Mouse (Mus musculus): ENCODE data around the gene Urgcp.
A peak's percentile ranks its signal among the peaks of the same experiment; 100 is the strongest.
"Not testable (repeated sequence)": the region's sequence is repeated elsewhere in the genome, so short reads cannot be mapped to it uniquely, and the experiment has no call there.

Gene Urgcp

GRCm38 (mm10) chr11:5761820-5762632, at the start of gene Urgcp:
Urgcp (minus strand) TSS chr11:5762376.
- peak; percentile 95 for DNase-seq (ENCODE audit: low spot score)

- DNase-seq (ENCODE audit: low spot score) = not testable (repeated sequence)
Measured at GRCm38 (mm10) chr11:5809487-5809886, 47.3 kb upstream of the Urgcp start.

GRCm38 (mm10) chr11:5807956-5808355, 45.8 kb upstream of the Urgcp start:
- DNase-seq (ENCODE audit: low spot score) = no peak

- no peak for DNase-seq (ENCODE audit: low spot score)
Measured at GRCm38 (mm10) chr11:5805711-5806110, 43.5 kb upstream of the Urgcp start.

- no peak for DNase-seq (ENCODE audit: low spot score)
Measured at GRCm38 (mm10) chr11:5804174-5804573, 42.0 kb upstream of the Urgcp start.

- no peak for DNase-seq (ENCODE audit: low spot score)
Measured at GRCm38 (mm10) chr11:5803551-5803981, 41.4 kb upstream of the Urgcp start, which contains the start of gene Pgam2. Pgam2 (minus strand) TSS chr11:5803733.

- DNase-seq (ENCODE audit: low spot score) = no peak
Measured at GRCm38 (mm10) chr11:5802457-5803217, 40.5 kb upstream of the Urgcp start.

- no peak for DNase-seq (ENCODE audit: low spot score)
Measured at GRCm38 (mm10) chr11:5802005-5802404, 39.8 kb upstream of the Urgcp start.

- no peak for DNase-seq (ENCODE audit: low spot score)
Measured at GRCm38 (mm10) chr11:5801511-5801910, 39.3 kb upstream of the Urgcp start.

GRCm38 (mm10) chr11:5799621-5800490, 37.7 kb upstream of the Urgcp start:
- DNase-seq (ENCODE audit: low spot score) = no peak

- no peak for DNase-seq (ENCODE audit: low spot score)
Measured at GRCm38 (mm10) chr11:5797928-5798327, 35.8 kb upstream of the Urgcp start.

- no peak for DNase-seq (ENCODE audit: low spot score)
Measured at GRCm38 (mm10) chr11:5797371-5797770, 35.2 kb upstream of the Urgcp start.

GRCm38 (mm10) chr11:5796939-5797338, 34.8 kb upstream of the Urgcp start:
- DNase-seq (ENCODE audit: low spot score) = no peak

- DNase-seq (ENCODE audit: low spot score) = no peak
Measured at GRCm38 (mm10) chr11:5795706-5796105, 33.5 kb upstream of the Urgcp start.

GRCm38 (mm10) chr11:5795290-5795689, 33.1 kb upstream of the Urgcp start:
- DNase-seq (ENCODE audit: low spot score) = no peak

GRCm38 (mm10) chr11:5790431-5790830, 28.3 kb upstream of the Urgcp start:
- DNase-seq (ENCODE audit: low spot score) = no peak

GRCm38 (mm10) chr11:5789754-5790333, 27.7 kb upstream of the Urgcp start:
- DNase-seq (ENCODE audit: low spot score) = no peak

- peak; percentile 48 for DNase-seq (ENCODE audit: low spot score)
Measured at GRCm38 (mm10) chr11:5789071-5789753, 27.0 kb upstream of the Urgcp start.

- peak; percentile 99 for DNase-seq (ENCODE audit: low spot score)
Measured at GRCm38 (mm10) chr11:5788056-5789014, 26.2 kb upstream of the Urgcp start, which contains the start of gene Dbnl. Dbnl (plus strand) TSS chr11:5788488.

GRCm38 (mm10) chr11:5787671-5788055, 25.5 kb upstream of the Urgcp start:
- no peak for DNase-seq (ENCODE audit: low spot score)
